Mouse (Mus musculus): ENCODE results near the gene Gas2l2.

Gene Gas2l2

DNA sequence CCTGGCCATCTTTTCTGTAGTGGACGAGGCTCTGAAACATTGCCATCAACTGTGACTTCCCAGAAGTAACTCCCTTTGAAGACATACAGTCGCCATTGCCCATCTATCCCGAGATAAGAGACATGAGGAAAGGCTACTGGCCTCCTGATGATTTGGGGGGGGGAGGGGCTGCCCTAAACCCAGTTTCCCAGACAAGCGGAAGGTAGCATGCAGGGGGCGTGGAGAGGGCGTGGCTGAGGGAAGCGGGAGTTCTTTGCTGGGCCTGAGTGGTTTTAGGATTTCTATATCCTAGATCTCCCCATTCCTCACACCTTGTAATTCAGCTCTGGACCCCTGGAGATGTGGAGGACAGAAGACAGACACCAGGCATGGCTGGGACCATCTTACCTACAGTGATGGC, 14.6 kb upstream of the Gas2l2 start:
- DNase-seq (ENCODE audit: low spot score): no peak

DNA sequence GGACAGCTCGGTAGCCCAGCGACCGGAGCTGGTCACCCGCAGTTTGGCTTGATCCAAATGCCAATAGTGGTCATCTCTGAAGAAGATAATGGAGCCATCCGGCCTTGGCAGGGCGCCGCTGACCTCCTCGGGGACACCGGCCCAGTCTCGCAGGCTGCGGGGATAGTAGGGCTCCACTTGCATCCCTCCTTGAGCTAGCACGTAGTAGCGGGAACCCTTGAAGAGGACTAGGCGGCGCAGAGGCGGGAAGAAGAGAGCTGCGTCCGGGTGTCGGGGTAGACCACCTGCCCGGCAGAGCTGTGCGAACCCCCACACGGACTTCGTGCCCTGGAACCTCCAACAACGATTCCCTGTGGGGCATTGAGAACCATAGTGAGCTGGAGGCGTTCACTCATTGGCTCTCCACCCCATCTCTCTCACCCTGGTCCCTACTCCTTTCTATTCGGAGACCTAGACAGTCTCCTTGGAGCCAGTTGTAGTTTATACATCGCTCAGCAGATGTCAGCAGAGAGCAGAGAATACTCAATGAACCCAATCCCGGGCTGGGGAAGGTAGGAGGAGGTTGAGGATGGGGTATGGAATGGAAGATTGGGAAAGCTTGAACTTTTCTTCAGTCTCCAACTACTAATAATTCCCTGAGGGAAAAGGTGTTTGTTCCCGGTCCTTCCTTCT, 13.5 kb upstream of the Gas2l2 start:
- peak; percentile 83 for DNase-seq (ENCODE audit: low spot score)

DNA sequence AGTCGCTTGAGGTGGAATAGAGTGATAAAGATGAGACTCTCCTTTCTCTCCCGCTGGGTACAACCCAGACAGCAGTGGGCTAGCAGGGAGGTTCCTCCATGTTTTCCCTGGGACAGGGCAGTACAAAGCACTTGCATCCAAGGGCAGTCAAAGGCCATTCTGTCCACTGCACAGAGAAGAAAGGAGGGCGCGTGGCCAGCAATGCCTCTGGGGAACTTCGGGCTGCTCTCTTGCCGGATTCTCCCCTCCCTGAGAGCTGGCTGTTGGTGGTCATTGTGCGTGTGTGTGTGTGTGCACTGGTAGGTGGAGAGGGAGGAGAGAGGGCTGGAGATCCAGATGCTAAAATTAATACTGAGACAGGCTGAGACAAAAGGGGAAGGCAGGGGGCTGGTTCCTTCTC, 12.0 kb upstream of the Gas2l2 start:
- no peak for DNase-seq (ENCODE audit: low spot score)

DNA sequence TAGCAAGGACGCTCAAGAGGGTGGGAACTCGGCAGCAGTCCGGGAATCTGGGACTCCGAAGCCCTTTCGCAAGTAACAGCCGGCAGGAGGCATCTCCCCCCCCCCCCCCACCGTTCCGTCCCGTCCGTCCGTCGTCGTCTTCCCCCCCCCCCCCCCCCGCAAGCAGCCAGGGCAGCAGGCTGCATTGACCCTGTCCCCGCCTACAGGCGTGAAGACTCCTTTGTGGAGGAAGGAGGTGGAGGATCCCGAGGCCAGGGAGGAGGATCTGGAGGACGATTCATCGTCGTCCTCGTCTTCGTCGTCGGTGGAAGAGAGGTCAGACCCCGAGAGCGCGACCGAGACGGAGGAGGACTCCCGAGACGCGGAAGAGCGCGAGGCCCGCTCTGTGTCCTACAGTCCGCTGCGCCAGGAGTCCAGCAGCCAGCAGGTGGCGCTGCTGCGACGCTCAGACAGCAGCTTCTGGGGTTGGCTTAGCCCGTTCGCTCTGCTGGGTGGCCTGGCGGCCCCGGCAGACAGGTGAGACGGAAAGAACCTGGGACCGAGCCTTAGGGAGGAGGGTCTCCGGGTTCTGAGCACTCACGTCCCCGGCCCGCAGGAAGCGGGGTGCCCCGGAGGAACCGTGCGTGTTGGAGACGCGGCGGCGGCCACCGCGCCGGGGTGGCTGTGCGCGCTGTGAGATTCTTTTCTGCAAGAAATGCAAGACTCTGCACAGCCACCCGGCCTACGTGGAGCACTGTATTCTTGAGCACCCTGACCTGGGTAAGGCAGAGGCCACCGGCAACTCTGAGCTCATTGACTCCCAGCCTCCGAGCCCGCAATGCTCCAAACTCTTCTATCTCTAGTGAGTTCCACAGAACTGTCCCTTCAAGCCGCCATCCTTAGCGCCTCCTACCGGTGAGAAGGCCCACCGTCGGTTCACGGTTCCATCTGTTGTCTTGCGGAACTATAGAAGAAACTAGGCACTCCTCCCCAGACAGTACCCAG, 11.1 kb upstream of the Gas2l2 start:
- peak; percentile 88 for DNase-seq (ENCODE audit: low spot score)

DNA sequence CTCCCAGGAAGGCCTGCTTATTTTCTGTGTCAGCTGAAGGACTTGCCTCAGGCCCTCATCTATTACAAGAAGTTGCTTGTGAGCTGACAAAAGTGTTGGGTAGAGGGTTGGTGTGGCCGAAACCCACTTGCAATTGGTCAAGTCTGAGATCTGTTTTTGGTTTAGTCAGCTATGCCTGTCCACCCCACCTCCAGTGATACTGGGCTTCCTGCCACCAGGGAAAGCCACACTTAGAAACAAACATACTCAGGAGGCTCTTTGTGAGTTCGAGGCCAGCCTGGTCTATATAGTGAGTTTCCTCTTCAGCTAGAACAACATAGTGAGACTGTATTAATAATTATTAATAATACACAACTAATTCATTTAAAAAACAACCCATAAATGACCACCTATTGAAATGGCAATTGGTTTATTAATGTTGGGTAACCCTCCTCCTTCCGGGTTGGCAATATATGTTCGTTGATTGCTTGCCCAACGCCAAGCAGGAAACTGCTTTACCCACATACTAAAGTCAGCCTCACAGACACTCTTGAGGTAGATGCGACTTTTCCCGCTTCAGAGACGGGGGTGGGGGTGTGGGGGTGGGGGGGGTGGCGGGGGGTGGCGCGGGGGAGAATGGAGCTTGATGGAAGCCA, 10.3 kb upstream of the Gas2l2 start:
- DNase-seq (ENCODE audit: low spot score): no peak

DNA sequence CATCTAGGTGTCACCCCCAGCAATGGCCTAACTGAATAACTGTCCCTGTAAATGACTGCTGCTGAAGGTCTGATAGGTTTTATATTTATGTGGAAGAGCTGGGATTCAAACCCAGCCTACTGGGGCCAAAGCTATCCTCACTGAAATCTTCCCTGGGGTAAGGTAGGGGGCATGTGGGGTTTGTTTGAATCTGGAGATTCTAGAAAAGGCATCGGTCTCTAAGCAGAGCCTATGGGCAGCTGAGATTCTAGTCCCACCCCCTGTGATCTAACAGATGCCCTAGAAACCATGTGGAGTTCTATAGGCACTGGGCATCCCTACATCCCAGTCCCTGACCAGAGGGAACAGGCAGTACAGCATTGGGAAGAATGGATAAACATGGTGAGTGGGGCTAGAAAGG, 8.1 kb upstream of the Gas2l2 start, which contains the start of gene 1700020L24Rik:
1700020L24Rik (plus strand) TSS at position 301 of the 400 bp plus-strand sequence.
- no peak for DNase-seq (ENCODE audit: low spot score)

DNA sequence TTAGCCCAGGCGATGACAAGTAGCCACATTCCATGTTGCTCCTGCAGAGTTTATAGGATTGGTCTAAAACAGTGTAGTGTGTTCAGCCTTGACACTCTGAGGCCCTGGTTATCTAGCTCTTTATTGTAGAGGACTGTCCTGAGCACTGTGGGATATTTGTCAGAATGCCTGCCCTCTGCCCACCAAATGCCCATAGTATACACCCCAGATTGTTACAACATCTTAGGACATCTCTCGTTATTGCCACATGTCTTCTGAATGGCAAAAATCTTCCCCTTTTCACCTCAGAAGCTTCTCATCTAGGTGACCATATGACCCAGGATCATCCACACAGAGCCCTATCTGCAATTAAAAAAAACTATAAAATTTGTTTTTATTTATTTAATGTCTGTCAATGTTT, 3.3 kb upstream of the Gas2l2 start:
- no peak for DNase-seq (ENCODE audit: low spot score)

DNA sequence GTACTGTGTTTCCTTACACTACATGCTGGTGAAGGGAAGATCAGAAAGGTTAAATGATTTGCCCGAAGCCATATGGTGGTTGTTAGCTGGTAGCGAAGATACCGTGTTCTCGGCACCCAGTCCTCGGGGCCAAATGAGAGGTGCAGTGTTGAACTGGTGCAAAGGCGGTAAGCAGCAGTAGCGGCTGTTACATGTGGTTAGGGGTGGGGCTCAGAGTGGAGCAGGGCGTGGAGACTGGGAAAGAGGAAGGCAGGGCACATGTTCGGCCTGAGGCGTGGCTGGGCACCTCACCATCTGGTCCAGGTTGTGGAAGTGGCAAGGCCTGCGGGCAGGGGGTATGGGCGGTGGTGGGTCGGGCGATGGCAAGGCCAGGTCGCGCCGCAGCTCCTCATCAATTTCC, 2.3 kb downstream of the Gas2l2 start:
- no peak for DNase-seq (ENCODE audit: low spot score)

DNA sequence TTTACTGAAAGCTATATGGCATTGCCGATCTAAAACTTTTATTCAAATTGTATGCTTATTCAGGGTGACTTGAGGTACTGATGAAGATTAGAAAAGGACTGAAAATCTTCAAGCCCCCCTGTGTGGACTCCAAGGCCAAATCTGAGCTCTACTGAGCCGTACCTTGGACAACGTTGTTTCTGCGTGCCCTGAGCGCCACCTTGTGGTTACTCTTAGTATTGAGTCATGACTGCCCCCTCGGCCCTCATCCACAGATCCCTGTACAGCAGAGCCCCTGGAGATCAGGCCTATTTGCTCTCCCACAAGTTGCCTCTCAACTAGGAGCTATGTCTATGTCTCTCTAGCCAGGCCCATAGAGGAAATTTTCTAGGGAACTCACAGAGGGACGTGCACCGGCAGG, 4.6 kb downstream of the Gas2l2 start:
- peak; percentile 64 for DNase-seq (ENCODE audit: low spot score)

DNA sequence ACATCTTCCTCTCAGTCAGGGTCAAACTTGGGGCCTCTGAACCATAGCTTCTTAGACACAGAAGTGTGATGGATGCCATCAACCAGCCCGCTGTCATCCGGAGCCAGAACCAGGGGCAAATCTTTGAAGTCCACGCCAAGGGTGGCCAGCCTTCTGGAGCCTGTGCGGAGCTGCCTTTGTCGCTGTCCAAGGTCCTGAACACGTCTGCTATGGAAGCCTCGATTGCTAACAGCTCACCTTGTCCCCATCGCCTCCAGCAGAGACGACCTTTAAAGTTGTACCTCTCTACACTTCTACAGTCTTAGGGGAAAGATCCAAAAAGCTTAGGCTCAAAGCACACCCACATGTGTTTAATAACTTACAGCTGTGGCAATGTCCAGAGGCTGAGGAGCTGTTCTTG, 8.0 kb downstream of the Gas2l2 start:
- peak; percentile 80 for DNase-seq (ENCODE audit: low spot score)

DNA sequence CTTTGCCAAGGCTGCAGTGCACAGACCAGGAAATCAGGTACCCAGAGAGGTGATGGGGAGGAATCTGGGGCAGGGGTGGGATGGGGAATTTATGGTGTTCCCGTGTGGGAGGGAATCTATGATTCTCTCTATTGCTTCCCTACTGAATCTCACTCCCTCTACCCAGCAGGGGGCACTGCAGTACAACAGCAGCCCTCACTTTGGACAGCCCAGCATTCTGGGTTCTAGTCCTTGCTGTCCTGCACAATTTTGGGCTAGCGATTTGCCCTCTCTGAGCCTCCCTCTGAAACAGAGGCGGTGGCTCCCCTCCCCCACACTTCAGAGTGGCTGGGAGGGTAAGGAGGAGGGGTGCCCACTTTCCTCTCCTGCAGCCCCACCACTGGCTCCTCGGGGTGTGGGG, 8.9 kb downstream of the Gas2l2 start:
- DNase-seq (ENCODE audit: low spot score): no peak

DNA sequence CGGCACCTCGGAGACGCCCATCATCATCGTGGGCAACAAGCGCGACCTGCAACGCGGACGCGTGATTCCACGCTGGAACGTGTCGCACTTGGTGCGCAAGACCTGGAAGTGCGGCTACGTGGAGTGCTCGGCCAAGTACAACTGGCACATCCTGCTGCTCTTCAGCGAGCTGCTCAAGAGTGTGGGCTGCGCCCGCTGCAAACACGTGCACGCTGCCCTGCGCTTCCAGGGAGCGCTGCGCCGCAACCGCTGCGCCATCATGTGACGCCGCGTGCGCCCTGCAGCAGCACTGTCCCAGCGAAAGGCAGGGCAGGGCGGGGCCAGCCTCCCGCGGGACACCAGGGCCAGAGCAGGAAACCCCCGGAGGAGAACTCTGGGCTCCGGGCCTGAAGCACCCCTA, 10.7 kb downstream of the Gas2l2 start:
- DNase-seq (ENCODE audit: low spot score): no peak

DNA sequence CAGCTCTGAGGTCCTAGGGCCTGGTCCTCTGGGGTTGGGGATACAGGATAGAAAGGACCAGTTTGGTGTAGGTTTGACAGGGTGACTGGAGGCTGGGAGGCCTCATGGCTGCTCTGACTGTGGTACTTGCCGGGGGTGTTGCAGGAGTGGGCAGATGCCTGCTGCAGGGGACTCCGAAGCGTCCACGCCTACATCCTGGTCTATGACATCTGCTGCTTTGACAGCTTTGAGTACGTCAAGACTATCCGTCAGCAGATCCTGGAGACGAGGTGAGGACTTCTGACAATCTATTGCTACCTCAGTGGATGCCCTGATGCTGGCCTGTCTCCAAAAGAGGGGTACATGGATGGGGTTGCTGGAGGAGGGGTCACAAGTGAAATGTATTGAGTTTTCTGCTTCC, 11.5 kb downstream of the Gas2l2 start:
- no peak for DNase-seq (ENCODE audit: low spot score)

DNA sequence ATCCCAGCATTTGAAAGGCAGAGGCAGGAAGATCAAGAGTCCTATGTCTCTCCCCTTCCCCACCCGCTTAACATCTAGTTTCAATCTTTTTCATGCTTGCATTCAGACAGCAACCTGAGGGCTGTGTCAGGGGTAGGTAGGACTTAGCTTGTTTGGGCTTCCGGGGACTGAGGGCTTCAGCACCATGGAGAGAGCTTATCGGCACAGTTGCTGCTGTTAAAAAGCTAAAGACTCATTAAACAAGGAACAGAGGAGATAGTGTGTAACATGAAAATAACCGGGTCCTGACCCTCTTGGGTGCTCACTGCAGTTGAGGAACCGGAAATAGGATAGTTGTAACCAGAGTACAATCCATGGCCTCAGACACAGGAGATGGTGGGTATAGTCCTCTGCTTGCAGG, 12.2 kb downstream of the Gas2l2 start:
- peak; percentile 74 for DNase-seq (ENCODE audit: low spot score)

DNA sequence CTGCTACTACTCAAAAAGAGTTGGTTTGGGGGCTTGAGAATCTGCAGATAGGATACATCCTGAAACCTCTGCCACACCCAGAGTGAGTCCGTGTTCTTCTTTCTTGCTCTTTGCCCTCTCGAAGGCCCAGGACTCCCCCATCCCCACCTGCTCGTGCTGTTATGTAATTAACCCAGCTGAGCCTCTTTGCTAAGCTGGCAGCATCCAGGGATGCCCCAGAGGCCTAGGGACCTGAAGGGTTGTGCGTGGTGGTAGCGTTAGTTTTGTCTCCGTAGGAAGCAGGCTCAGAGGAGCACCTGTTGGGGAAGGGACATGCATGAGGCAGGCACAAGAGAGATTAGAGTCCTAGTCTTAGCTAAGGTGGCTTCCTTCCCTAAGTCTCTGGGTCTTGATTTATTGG, 18.7 kb downstream of the Gas2l2 start:
- no peak for DNase-seq (ENCODE audit: low spot score)

DNA sequence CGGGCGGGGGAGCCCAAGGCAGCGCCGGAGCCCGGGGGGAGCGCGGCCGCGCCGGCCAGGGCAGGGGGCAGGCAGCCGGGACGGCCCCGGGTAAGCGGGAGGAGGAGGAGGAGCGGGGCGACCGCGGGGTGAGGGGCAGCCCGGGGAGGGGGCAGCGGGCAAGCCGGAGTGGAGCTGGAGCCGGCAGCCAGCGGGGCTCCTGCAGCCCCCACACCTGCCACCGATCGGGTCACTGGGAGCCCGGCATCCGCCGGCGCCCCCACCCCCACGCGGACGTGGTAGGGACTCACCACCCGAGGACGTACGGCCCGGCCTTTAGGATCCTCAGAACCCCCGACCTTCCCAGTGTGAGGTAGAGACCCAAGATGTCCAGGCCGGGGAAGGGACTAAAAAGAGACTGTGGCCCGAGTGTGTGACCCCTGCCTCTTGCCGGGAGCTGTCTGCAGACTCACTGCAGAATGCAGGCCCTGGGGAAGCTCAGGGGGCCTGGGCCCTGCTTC, 19.4 kb downstream of the Gas2l2 start:
- DNase-seq (ENCODE audit: low spot score): no peak

DNA sequence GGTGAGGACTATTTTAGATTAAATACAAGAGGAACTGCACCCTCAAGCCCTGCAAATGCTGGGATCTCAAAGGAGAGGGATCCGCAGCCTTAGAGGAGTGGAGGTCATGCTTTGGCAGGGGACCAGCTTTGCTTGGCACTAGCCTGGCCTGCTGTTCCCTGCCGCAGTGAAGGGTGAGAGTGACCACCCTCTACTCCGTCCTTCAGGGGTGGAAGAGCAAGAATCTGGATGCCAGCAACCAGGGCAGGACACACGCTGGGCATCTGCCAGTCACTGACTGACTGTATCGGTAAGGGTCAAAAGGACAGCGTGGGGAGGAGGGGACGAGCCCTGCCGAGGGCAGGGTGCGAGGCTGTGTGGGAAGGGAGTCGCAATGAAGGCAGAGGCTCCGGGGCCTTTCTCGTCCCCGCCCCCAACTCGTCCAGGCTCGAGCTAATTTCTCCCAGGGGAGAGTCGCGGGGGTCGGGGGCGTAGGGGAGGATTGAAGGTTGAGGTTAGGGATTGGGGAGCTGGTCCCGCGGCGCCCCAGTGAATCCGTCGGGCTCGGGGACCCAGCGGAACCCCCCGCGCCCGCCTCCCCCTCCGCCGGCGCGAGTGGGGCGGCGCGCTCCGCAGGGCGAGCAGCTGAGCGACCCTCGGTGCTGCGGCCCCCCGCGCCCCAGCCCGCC, 20.0 kb downstream of the Gas2l2 start, which contains the start of gene Rasl10b:
Rasl10b (plus strand) TSS at position 51 of the 668 bp plus-strand sequence.
- DNase-seq (ENCODE audit: low spot score): no peak

DNA sequence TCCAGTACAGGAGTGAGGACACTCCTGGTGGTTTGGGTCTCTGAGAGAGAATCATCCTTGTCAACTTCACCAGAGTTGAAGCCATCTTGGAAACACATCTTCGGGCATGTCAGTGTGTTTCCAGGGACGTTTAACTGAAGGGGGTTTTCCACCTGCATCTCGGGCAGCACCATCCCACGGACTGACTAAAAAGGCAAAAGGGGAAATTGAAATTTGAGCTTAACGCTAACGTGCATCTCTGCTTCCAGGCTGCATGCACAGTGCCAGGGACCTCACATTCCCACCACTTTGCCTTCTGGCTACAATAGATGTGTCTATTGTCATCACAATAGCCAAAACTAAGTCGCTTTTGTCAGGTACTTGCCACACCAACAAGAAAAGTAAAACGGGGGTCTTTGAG, 21.0 kb downstream of the Gas2l2 start:
- DNase-seq (ENCODE audit: low spot score): no peak

DNA sequence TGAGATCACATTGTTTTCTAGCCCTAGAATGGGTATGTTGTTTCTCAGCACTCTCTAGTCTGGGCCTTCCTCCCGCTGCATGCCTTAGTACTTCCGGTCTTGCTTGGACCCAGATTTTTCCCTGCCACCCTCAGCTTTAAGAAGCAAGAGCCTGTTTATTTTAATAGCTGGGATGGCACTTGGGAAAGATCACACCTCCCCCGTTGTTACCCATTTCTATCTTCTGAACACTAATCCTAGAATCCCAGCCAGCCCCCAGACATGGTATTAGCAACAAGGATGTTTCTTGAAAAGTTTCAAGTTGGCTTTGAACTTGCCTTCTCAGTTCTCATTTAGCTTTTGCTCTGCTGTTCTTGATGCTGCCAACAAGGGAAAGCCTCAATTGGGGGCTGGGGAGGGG, 22.9 kb downstream of the Gas2l2 start:
- DNase-seq (ENCODE audit: low spot score): no peak

DNA sequence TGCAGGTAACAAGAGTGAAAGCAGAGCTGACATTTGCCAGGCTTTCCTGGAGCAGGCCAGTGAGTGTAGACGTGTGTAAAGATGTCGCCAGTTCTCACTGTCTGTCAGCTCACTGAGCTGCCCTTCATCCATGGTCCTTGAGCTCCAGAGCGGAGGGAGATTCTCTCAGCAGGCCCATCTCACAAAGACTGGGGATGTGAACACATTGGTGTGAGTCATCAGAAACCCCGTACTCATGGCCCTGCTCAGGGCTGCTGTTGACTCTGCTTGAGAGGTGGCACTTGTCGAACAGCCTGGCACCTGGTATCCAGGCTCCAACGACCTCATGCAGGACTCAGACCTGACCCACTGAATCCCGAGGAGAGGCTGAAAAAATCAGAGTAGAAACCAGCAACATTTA, 25.5 kb downstream of the Gas2l2 start:
- DNase-seq (ENCODE audit: low spot score): no peak

DNA sequence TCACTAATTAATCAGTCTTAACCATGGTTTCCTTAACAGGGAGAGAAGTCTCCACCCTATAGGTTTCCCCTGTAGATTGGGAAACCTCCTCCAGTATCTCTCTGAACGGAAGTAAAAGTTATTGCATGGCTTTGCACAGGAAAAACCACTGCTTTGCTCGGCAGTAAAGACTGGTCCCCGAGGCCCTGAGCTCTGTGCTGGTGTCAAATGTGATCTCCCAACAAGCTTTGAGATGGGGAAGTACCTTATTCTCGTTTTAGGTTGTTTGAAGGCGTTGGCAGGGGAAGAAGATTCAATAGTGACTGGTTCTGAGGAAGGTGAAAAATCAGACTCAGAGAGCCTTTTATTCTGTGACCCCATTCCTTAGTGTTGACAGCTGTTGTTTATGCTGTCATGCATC, 30.5 kb downstream of the Gas2l2 start:
- no peak for DNase-seq (ENCODE audit: low spot score)

DNA sequence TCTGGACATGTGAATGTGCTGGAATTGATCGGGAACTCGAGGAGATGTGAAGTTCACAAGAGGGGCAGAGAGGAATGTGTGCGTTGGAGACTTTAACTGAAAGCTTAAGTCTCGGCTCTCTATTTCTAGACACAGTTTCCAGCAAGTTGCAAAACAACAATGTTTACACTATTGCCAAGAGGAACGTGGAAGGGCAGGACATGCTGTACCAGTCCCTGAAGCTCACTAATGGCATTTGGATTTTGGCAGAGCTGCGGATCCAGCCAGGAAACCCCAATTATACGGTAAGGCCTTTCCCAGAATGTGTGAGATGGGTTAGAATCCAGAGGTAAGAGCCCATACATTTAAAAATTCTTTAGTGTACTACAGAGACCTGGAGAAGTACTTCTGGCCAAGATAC, 31.6 kb downstream of the Gas2l2 start:
- DNase-seq (ENCODE audit: low spot score): no peak
